25 mouse cellular contexts compared by ENCODE assay signal in genomic region chr4:140842909-140843308, GRCm38 (mm10). TPM values are rescaled to one million over a fixed set of nuclear protein-coding genes. Genes with fewer than 3 reads are reported as not detected.
"Had no signal": no experiment of that assay in that cellular context is flagged by ENCODE, and none has a peak within 500 bp of the region (broad histone marks: within the 10 kb centered on the region; RNA-seq: fewer than 3 reads in every experiment).

No protein-coding gene starts in this region.

- ATAC-seq: hindbrain, embryonic 16.5 days; inflammation-experienced regulatory T-cells, adult 6 months; intestine, embryonic 15.5 days; intestine, postnatal 0 days had no signal

- DNase-seq: gastrocnemius, adult 2 months; gastrocnemius, postnatal 14 days; gastrocnemius, postnatal 36 days; heart, adult 11 months; heart, postnatal 10 days; heart, postnatal 4 days; kidney, adult 18-20 months; kidney, adult 8-10 months; kidney, postnatal 10 days; kidney, postnatal 25 days; kidney, postnatal 4 days; liver; liver, embryonic 13.5 days had no signal

RNA-seq across cellular contexts. Expression of gene Padi1, which starts 2.7 kb away (rescaled TPM):
- total RNA-seq: heart, adult 8-10 months; heart, postnatal 10 days; heart, postnatal 25 days; heart, postnatal 4 days; layer of hippocampus, adult 2 months; layer of hippocampus, postnatal 10 days; layer of hippocampus, postnatal 25 days; left cerebral cortex, postnatal 14 days; left cerebral cortex, postnatal 36 days had no signal

RNA-seq across cellular contexts. Expression of gene Padi3, which starts 32.5 kb away (rescaled TPM):
- total RNA-seq: layer of hippocampus, adult 2 months; layer of hippocampus, postnatal 25 days; left cerebral cortex, adult 2 months; left cerebral cortex, postnatal 36 days had no signal
